Mouse (Mus musculus): Measurements from ENCODE around the gene Scarf2.

DNA sequence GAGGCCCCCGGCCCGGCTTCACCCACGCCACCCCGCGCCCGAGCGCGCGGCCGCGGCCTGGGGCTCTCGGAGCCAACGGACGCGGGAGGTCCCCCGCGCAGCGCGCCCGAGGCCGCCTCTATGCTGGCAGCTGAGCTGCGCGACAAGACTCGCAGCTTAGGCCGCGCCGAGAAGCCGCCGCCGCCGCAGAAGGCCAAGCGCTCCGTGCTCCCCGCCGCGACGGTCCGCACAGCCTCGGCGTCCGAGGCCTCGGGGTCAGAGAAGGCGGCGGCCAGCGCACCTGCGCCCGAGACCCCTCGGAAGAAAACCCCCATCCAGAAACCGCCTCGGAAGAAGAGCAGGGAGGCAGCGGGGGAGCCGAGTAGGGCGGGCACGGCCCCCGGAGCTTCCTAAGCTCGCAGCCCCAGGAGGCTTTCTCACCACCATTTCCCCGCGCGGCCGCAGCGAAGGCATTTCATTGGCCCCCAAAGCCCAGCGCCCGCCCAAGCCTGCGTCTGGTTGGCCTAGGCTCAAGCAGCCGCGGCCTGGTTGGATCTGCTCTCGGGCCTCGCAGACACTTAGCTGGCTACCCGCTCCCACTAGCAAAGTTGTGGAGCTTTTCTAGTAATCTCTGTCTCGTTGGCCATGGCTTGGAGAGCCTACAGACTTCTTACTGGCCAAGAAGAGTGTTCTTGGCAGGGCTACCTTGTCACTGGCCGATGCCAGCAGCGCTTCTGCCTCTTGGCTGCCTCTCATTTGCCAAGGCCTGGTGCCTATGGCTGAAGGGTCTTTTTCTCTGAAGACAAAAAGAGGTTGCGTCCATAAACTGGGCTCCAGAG, 10.3 kb downstream of the Scarf2 start:
- TF ChIP-seq CTCF (IDR thresholded peaks at IDR 0.05; ENCODE audit: insufficient read depth, low read length) (no peak), POLR2A (IDR thresholded peaks at IDR 0.05; ENCODE audit: borderline replicate concordance, extremely low read depth, low read depth, low read length) (no peak)

Measured in lung, adult 2 months (tissue).